ENCODE assay signal across 8 mouse cellular contexts in genomic region chr15:68362081-68363057, GRCm38 (mm10).
DNase-seq lines count a peak whose midpoint lies in the region; ATAC-seq and TF ChIP-seq lines count a peak whose summit lies in the region.

No protein-coding gene starts in this region.

- TF ChIP-seq CTCF in bone marrow, adult 2 months (IDR thresholded peaks at IDR 0.05; ENCODE audit: control insufficient read depth, insufficient read depth, low read length): no peak

- peak overlapping the region; percentile 64 for H3K9ac ChIP-seq in embryonic facial prominence, embryonic 15.5 days
- H3K9ac ChIP-seq in heart, embryonic 11.5 days (ENCODE audit: low read depth, low read length): peak overlapping the region; percentile 96
- H3K9ac ChIP-seq in kidney, embryonic 14.5 days (ENCODE audit: low read depth, low read length): peak overlapping the region; percentile 88
- H3K9ac ChIP-seq in liver, embryonic 16.5 days (ENCODE audit: low read depth, low read length): peak overlapping the region; percentile 87
- H3K9ac ChIP-seq in neural tube, embryonic 11.5 days (ENCODE audit: low read length): peak overlapping the region; percentile 74

- H3K36me3 ChIP-seq in embryonic facial prominence, embryonic 15.5 days: no peaks in the 10 kb centered on the region
- H3K36me3 ChIP-seq in heart, embryonic 11.5 days (ENCODE audit: control insufficient read depth, insufficient read depth, low read length): no peaks in the 10 kb centered on the region
- H3K36me3 ChIP-seq in kidney, embryonic 14.5 days (ENCODE audit: control insufficient read depth, insufficient read depth, low read length): no peaks in the 10 kb centered on the region
- H3K36me3 ChIP-seq in liver, embryonic 16.5 days (ENCODE audit: control insufficient read depth, insufficient read depth): no peaks in the 10 kb centered on the region
- H3K36me3 ChIP-seq in neural tube, embryonic 11.5 days (ENCODE audit: control insufficient read depth, insufficient read depth, low read length): no peaks in the 10 kb centered on the region

- DNase-seq in CD4-positive, CD25-positive, alpha-beta regulatory T cell, adult 2 months (ENCODE audit: low read depth, low spot score): peak; percentile 59
- DNase-seq in neural tube, embryonic 11.5 days (ENCODE audit: low spot score): peak; percentile 24
- DNase-seq in testis, postnatal 14 days (ENCODE audit: low spot score): peak; percentile 71

- no peaks in the 10 kb centered on the region for H3K9me3 ChIP-seq in embryonic facial prominence, embryonic 15.5 days (replicated peaks)
- no peaks in the 10 kb centered on the region for H3K9me3 ChIP-seq in heart, embryonic 11.5 days (replicated peaks; ENCODE audit: control insufficient read depth, low read length)
- no peaks in the 10 kb centered on the region for H3K9me3 ChIP-seq in kidney, embryonic 14.5 days (ENCODE audit: control insufficient read depth, low read length)
- no peaks in the 10 kb centered on the region for H3K9me3 ChIP-seq in liver, embryonic 16.5 days (replicated peaks; ENCODE audit: control insufficient read depth, low read length)
- H3K9me3 ChIP-seq in neural tube, embryonic 11.5 days (ENCODE audit: control insufficient read depth, low read length): no peaks in the 10 kb centered on the region

- no peaks in the 10 kb centered on the region for H3K27me3 ChIP-seq in embryonic facial prominence, embryonic 15.5 days
- no peaks in the 10 kb centered on the region for H3K27me3 ChIP-seq in heart, embryonic 11.5 days (ENCODE audit: control insufficient read depth, insufficient read depth, low read length)
- H3K27me3 ChIP-seq in kidney, embryonic 14.5 days (ENCODE audit: control insufficient read depth, insufficient read depth, low read length): no peaks in the 10 kb centered on the region
- H3K27me3 ChIP-seq in liver, embryonic 16.5 days (ENCODE audit: control insufficient read depth, insufficient read depth, low read depth, low read length): no peaks in the 10 kb centered on the region
- no peaks in the 10 kb centered on the region for H3K27me3 ChIP-seq in neural tube, embryonic 11.5 days (ENCODE audit: control insufficient read depth, insufficient read depth, low read length)

- peak overlapping the region; percentile 95 for H3K27ac ChIP-seq in bone marrow, adult 2 months (ENCODE audit: control insufficient read depth, insufficient read depth, low read depth, low read length, poor library complexity)
- peak overlapping the region; percentile 95 for H3K27ac ChIP-seq in embryonic facial prominence, embryonic 15.5 days (replicated peaks)
- H3K27ac ChIP-seq in heart, embryonic 11.5 days (ENCODE audit: low read depth, low read length): peak overlapping the region; percentile 97
- H3K27ac ChIP-seq in kidney, embryonic 14.5 days (ENCODE audit: low read depth, low read length): peak overlapping the region; percentile 84
- H3K27ac ChIP-seq in liver, embryonic 16.5 days (ENCODE audit: low read length): peak overlapping the region; percentile 93
- H3K27ac ChIP-seq in neural tube, embryonic 11.5 days (ENCODE audit: low read depth, low read length): peak overlapping the region; percentile 95

- peaks cover 1% of the 10 kb centered on the region; the same call in 1 of the 2 replicates for H3K4me1 ChIP-seq in bone marrow, adult 2 months (ENCODE audit: control insufficient read depth, insufficient read depth, low read length)
- peaks cover 11% of the 10 kb centered on the region for H3K4me1 ChIP-seq in embryonic facial prominence, embryonic 15.5 days
- H3K4me1 ChIP-seq in heart, embryonic 11.5 days (ENCODE audit: control insufficient read depth, insufficient read depth, low read length): peaks cover 4% of the 10 kb centered on the region; the same call in 1 of the 2 replicates
- peaks cover 9% of the 10 kb centered on the region; the same call in 1 of the 2 replicates for H3K4me1 ChIP-seq in kidney, embryonic 14.5 days (ENCODE audit: control insufficient read depth, insufficient read depth, low read length)
- peaks cover 13% of the 10 kb centered on the region for H3K4me1 ChIP-seq in liver, embryonic 16.5 days (ENCODE audit: control insufficient read depth, low read depth, low read length)
- H3K4me1 ChIP-seq in neural tube, embryonic 11.5 days (ENCODE audit: control insufficient read depth, insufficient read depth, low read length): peaks cover 8% of the 10 kb centered on the region; the same call in 1 of the 2 replicates

- no peak for TF ChIP-seq POLR2A in bone marrow, adult 2 months (IDR thresholded peaks at IDR 0.05; ENCODE audit: borderline replicate concordance, control insufficient read depth, low read depth, low read length)

- H3K4me3 ChIP-seq in bone marrow, adult 2 months (replicated peaks; ENCODE audit: control insufficient read depth, low read depth, low read length): peak overlapping the region; percentile 71
- peak overlapping the region; percentile 76 for H3K4me3 ChIP-seq in embryonic facial prominence, embryonic 15.5 days (replicated peaks)
- peak overlapping the region; percentile 92 for H3K4me3 ChIP-seq in heart, embryonic 11.5 days (ENCODE audit: low read depth, low read length)
- H3K4me3 ChIP-seq in kidney, embryonic 14.5 days (ENCODE audit: low read length): peak overlapping the region; percentile 84
- H3K4me3 ChIP-seq in liver, embryonic 16.5 days (ENCODE audit: low read depth, low read length): peak overlapping the region; percentile 90
- peak overlapping the region; percentile 86 for H3K4me3 ChIP-seq in neural tube, embryonic 11.5 days (ENCODE audit: low read depth, low read length)

- 10% methylated on average over 119 of the region's 121 CpGs for WGBS in bone marrow, adult 2 months
- under 1% methylated on average over 78 of the region's 121 CpGs for WGBS in embryonic facial prominence, embryonic 15.5 days
- under 1% methylated on average over 74 of the region's 121 CpGs for WGBS in heart, embryonic 11.5 days (ENCODE audit: insufficient replicate concordance)
- under 1% methylated on average over 83 of the region's 121 CpGs for WGBS in kidney, embryonic 14.5 days
- under 1% methylated on average over 56 of the region's 121 CpGs for WGBS in liver, embryonic 16.5 days (ENCODE audit: insufficient replicate concordance)
- under 1% methylated on average over 71 of the region's 121 CpGs for WGBS in neural tube, embryonic 11.5 days

- peak overlapping the region; percentile 63 for H3K4me2 ChIP-seq in embryonic facial prominence, embryonic 15.5 days (replicated peaks)
- peak overlapping the region; percentile 74 for H3K4me2 ChIP-seq in heart, embryonic 11.5 days
- H3K4me2 ChIP-seq in kidney, embryonic 14.5 days (replicated peaks; ENCODE audit: low read depth, low read length): peak overlapping the region; percentile 60
- H3K4me2 ChIP-seq in liver, embryonic 16.5 days (ENCODE audit: low read depth, low read length): peak overlapping the region; percentile 86
- peak overlapping the region; percentile 77 for H3K4me2 ChIP-seq in neural tube, embryonic 11.5 days (ENCODE audit: low read depth)

- peak; percentile 39 for ATAC-seq in embryonic facial prominence, embryonic 15.5 days (ENCODE audit: insufficient number of reproducible peaks, low FRiP score, low TSS enrichment, low read depth)
- ATAC-seq in heart, embryonic 11.5 days (replicated peaks; ENCODE audit: insufficient number of reproducible peaks, low FRiP score, low TSS enrichment): peak; percentile 58
- ATAC-seq in kidney, embryonic 14.5 days (ENCODE audit: low FRiP score, low TSS enrichment): peak; percentile 72
- ATAC-seq in liver, embryonic 16.5 days (ENCODE audit: low read depth): peak; percentile 52
- peak; percentile 54 for ATAC-seq in neural tube, embryonic 11.5 days (ENCODE audit: insufficient read depth, low FRiP score, low TSS enrichment)

Comparison
In these comparisons a context has a peak if more than half of its experiments do, and no peak if none do; other contexts are left out.
1. Peak in every context shown above with its lines: DNase-seq, ATAC-seq, H3K4me3 ChIP-seq and H3K27ac ChIP-seq.